Mouse (Mus musculus): ENCODE data around the gene Rasgef1a. TPM values are rescaled to one million over a fixed set of nuclear protein-coding genes. Genes with fewer than 3 reads are reported as not detected.

Rasgef1a gene
- polyA plus RNA-seq, 1 experiment from 2014 or later, result 0.22 TPM

DNA sequence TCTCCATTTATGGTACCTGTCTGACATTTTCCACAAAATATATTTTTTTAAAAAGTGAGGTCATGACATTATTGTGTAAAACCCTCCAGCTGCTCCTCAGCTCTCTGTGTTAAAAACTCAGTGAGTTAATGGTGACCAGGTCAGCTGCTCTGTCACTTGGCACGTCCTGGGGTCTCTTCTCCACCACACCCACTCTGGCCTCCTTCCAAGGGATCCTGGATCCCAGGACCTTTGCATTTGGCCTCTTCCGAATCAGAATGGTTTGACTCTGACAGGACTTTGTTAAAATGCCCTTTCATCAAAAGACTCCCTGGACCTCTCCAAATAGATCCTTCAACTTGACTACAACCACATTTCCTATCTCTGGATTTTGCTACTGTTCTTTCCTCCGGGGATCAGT, 982 bp upstream of the Rasgef1a start:
- H3K4me1 ChIP-seq, result peaks cover 8% of the 10 kb centered on the region
- H3K9me3 ChIP-seq, result no peaks in the 10 kb centered on the region
- H3K4me3 ChIP-seq, result no peak overlapping the region
- no peak for ATAC-seq (ENCODE audit: low FRiP score, low read depth)
- no peak overlapping the region for H3K9ac ChIP-seq (replicated peaks)
- peaks cover 51% of the 10 kb centered on the region for H3K27me3 ChIP-seq
- H3K27ac ChIP-seq (replicated peaks), result no peak overlapping the region
- 70% methylated on average over 3 of the region's 3 CpGs for WGBS
- H3K4me2 ChIP-seq (replicated peaks), result no peak overlapping the region
- no peaks in the 10 kb centered on the region for H3K36me3 ChIP-seq

DNA sequence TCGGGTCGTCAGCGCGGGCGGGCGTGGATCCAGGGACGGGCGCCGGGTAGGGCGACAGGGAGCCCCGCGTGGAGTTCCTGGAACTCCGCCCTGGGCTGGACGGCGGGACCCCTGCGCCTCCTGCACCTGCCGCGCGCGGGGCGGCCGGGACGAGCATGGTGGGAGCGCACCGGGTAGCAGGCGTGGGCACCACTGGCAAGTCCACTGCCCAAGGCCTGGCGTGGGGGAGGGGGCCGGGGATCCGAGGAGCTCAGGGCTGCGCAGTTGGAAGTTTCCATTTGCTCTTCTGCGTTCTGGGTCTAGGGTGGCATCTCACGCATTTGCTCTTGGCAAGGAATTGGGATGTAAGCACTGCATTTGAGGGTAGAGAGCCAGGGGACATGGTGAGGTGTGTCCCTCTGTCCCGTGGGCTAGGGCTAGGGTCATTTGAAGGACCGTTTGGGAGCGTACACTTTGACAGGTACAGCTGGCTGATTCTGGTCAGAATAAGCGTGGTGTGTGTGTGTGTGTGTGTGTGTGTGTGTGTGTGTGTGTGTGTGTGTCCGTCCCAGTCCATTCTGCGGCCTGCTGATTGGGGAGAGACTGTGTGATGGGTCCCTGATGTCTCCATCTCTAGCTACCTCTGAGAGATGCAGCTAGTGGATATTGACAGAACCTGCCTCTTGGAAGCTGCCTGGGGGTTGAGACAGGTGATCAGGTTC, 528 bp downstream of the Rasgef1a start:
- H3K36me3 ChIP-seq, result no peaks in the 10 kb centered on the region
- ATAC-seq (ENCODE audit: low FRiP score, low read depth), result peak; percentile 52
- H3K9me3 ChIP-seq, result no peaks in the 10 kb centered on the region
- peaks cover 18% of the 10 kb centered on the region for H3K4me1 ChIP-seq
- H3K4me2 ChIP-seq (replicated peaks), result peak overlapping the region; percentile 85
- H3K27ac ChIP-seq (replicated peaks), result no peak overlapping the region
- H3K4me3 ChIP-seq, result peak overlapping the region; percentile 52
- peaks cover 52% of the 10 kb centered on the region for H3K27me3 ChIP-seq
- peak overlapping the region; percentile 59 for H3K9ac ChIP-seq (replicated peaks)
- 10% methylated on average over 37 of the region's 38 CpGs for WGBS

DNA sequence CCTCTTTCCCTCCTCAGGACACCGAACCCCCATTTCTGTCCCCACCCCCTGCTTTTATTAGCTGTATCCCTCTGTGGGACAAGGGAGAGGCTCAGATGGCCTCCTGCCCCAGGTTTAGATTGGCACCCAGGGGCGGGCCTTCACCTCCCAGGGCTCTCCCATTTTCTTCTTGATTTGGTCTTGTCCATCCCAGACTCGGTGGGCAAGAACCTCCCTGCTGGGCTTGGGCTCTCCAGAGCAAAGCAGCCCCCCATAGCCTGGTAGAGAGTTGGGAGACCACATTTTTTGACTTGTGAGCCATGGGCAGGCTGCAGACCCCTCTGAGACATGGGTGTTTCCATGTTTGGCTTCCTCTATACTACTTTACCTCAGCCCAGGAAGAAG, 1.1 kb downstream of the Rasgef1a start:
- no peak overlapping the region for H3K4me3 ChIP-seq
- WGBS, result 56% methylated on average over 3 of the region's 3 CpGs
- no peaks in the 10 kb centered on the region for H3K36me3 ChIP-seq
- no peaks in the 10 kb centered on the region for H3K9me3 ChIP-seq
- no peak overlapping the region for H3K27ac ChIP-seq (replicated peaks)
- no peak overlapping the region for H3K9ac ChIP-seq (replicated peaks)
- no peak for ATAC-seq (ENCODE audit: low FRiP score, low read depth)
- H3K4me2 ChIP-seq (replicated peaks), result no peak overlapping the region
- H3K4me1 ChIP-seq, result peaks cover 18% of the 10 kb centered on the region
- H3K27me3 ChIP-seq, result peaks cover 52% of the 10 kb centered on the region

GRCm38 (mm10) chr6:118012987-118013866, 2.0 kb downstream of the Rasgef1a start:
- 76% methylated on average over 11 of the region's 11 CpGs for WGBS
- Histone ChIP-seq H3K4me3 (no peak overlapping the region), H3K9me3 (no peaks in the 10 kb centered on the region), H3K4me1 (peaks cover 18% of the 10 kb centered on the region), H3K27me3 (peaks cover 52% of the 10 kb centered on the region), H3K9ac (replicated peaks) (no peak overlapping the region), H3K27ac (replicated peaks) (no peak overlapping the region), H3K36me3 (no peaks in the 10 kb centered on the region), H3K4me2 (replicated peaks) (no peak overlapping the region)
- ATAC-seq (ENCODE audit: low FRiP score, low read depth), result no peak

GRCm38 (mm10) chr6:118014881-118015280, 3.6 kb downstream of the Rasgef1a start:
- Histone ChIP-seq H3K4me1 (peaks cover 22% of the 10 kb centered on the region), H3K36me3 (no peaks in the 10 kb centered on the region), H3K27me3 (peaks cover 55% of the 10 kb centered on the region), H3K4me3 (no peak overlapping the region), H3K27ac (replicated peaks) (no peak overlapping the region), H3K4me2 (replicated peaks) (no peak overlapping the region), H3K9ac (replicated peaks) (no peak overlapping the region), H3K9me3 (no peaks in the 10 kb centered on the region)
- WGBS, result 80% methylated on average over 4 of the region's 4 CpGs
- no peak for ATAC-seq (ENCODE audit: low FRiP score, low read depth)

DNA sequence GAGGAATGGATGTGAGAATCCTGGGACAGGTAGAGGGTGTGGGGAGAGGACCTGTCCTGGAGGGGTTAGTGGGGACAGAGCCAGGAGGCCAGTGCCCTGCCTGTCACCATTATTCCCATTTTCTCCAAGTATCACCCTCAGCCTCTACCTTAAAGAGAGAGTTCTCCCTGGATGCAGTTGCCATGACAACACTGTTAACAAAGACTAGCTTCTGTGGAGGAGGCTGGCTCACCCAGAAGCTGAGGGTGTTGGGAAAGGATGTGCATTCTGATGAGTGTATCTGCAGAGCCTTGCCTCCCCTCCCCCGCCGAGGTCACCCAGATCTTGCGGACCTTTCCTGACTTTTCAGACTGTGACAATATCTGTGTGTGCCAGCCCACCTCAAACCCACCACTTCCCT, 4.7 kb downstream of the Rasgef1a start:
- ATAC-seq (ENCODE audit: low FRiP score, low read depth), result peak; percentile 41; the same call in 1 of the 2 replicates

DNA sequence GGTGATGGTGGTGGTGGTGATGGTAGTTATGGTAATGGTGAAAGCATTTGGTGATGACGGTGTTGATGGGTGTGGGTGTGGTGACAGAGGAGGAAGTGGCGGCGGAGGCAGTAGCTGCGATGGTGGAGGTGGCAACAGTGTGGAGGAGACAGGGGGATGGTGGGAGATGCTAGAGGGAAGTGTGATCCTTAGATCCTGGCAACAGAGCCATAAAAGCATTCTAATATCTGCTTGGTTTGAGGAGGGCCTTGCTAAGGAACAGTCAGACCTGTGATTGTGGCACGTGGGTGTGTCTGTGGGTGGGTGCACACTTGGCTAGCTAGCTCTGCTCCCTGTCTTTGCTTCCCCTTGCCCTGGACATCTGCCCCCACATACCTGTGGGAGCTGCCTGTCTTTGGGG, 7.4 kb downstream of the Rasgef1a start:
- ATAC-seq (ENCODE audit: low FRiP score, low read depth), result no peak
- Histone ChIP-seq H3K27ac (replicated peaks) (no peak overlapping the region), H3K4me2 (replicated peaks) (no peak overlapping the region), H3K4me3 (no peak overlapping the region), H3K27me3 (peaks cover 17% of the 10 kb centered on the region), H3K36me3 (no peaks in the 10 kb centered on the region), H3K9me3 (no peaks in the 10 kb centered on the region), H3K4me1 (peaks cover 19% of the 10 kb centered on the region), H3K9ac (replicated peaks) (no peak overlapping the region)
- 86% methylated on average over 5 of the region's 5 CpGs for WGBS

More for the DNA sequence above, 4.7 kb downstream of the Rasgef1a start:
- no peaks in the 10 kb centered on the region for H3K9me3 ChIP-seq
- WGBS, result 36% methylated on average over 3 of the region's 3 CpGs
- peaks cover 44% of the 10 kb centered on the region for H3K27me3 ChIP-seq
- no peaks in the 10 kb centered on the region for H3K36me3 ChIP-seq
- H3K4me2 ChIP-seq (replicated peaks), result no peak overlapping the region
- H3K4me3 ChIP-seq, result no peak overlapping the region
- no peak overlapping the region for H3K27ac ChIP-seq (replicated peaks)
- H3K4me1 ChIP-seq, result peaks cover 24% of the 10 kb centered on the region
- no peak overlapping the region for H3K9ac ChIP-seq (replicated peaks)

DNA sequence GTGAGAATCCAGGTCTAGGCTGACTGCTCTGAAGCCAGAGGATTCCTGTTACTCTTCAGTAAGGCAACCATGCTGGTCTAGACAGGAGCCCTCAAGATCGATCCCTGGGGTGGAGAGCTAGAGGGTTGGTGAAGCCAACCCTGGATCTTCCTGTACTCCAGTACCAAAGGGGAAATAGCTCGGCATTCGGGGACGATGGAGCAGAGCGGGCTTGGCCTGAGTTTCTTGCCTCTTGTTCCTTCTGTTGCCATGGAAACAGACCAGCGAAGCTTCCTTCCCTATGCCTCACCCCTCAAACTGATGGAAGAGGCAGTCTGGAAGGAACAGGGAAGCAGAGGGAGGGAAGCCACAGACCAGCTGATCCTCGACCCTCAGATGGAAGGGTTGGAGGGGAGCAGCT, 8.3 kb downstream of the Rasgef1a start:
- no peak overlapping the region for H3K4me3 ChIP-seq

GRCm38 (mm10) chr6:118022898-118023635, 11.8 kb downstream of the Rasgef1a start:
- Histone ChIP-seq H3K4me1 (peaks cover 8% of the 10 kb centered on the region), H3K4me2 (replicated peaks) (no peak overlapping the region), H3K27me3 (peaks cover 3% of the 10 kb centered on the region; the same call in 1 of the 2 replicates), H3K9ac (replicated peaks) (no peak overlapping the region), H3K4me3 (no peak overlapping the region), H3K9me3 (no peaks in the 10 kb centered on the region), H3K27ac (replicated peaks) (no peak overlapping the region), H3K36me3 (no peaks in the 10 kb centered on the region)
- no peak for ATAC-seq (ENCODE audit: low FRiP score, low read depth)
- WGBS, result 78% methylated on average over 15 of the region's 15 CpGs

More for the DNA sequence above, 8.3 kb downstream of the Rasgef1a start:
- 25% methylated on average over 7 of the region's 7 CpGs for WGBS
- H3K4me2 ChIP-seq (replicated peaks), result no peak overlapping the region
- H3K4me1 ChIP-seq, result peaks cover 19% of the 10 kb centered on the region
- H3K9ac ChIP-seq (replicated peaks), result no peak overlapping the region
- H3K9me3 ChIP-seq, result no peaks in the 10 kb centered on the region
- peak; percentile 73 for ATAC-seq (ENCODE audit: low FRiP score, low read depth)
- no peaks in the 10 kb centered on the region for H3K36me3 ChIP-seq
- H3K27me3 ChIP-seq, result peaks cover 11% of the 10 kb centered on the region
- H3K27ac ChIP-seq (replicated peaks), result no peak overlapping the region

GRCm38 (mm10) chr6:118027036-118027435, 15.8 kb downstream of the Rasgef1a start:
- 87% methylated on average over 3 of the region's 3 CpGs for WGBS

GRCm38 (mm10) chr6:118031467-118031866, 20.2 kb downstream of the Rasgef1a start:
- no peaks in the 10 kb centered on the region for H3K4me1 ChIP-seq
- no peak overlapping the region for H3K4me2 ChIP-seq (replicated peaks)
- 80% methylated on average over 1 of the region's 1 CpGs for WGBS
- no peaks in the 10 kb centered on the region for H3K9me3 ChIP-seq
- H3K4me3 ChIP-seq, result no peak overlapping the region
- no peaks in the 10 kb centered on the region for H3K36me3 ChIP-seq
- no peak overlapping the region for H3K9ac ChIP-seq (replicated peaks)
- H3K27ac ChIP-seq (replicated peaks), result no peak overlapping the region
- ATAC-seq (ENCODE audit: low FRiP score, low read depth), result no peak
- H3K27me3 ChIP-seq, result no peaks in the 10 kb centered on the region

More at GRCm38 (mm10) chr6:118027036-118027435, 15.8 kb downstream of the Rasgef1a start:
- Histone ChIP-seq H3K27me3 (no peaks in the 10 kb centered on the region), H3K4me1 (no peaks in the 10 kb centered on the region), H3K9ac (replicated peaks) (no peak overlapping the region), H3K4me3 (no peak overlapping the region), H3K36me3 (no peaks in the 10 kb centered on the region), H3K4me2 (replicated peaks) (no peak overlapping the region), H3K9me3 (no peaks in the 10 kb centered on the region), H3K27ac (replicated peaks) (no peak overlapping the region)
- no peak for ATAC-seq (ENCODE audit: low FRiP score, low read depth)

DNA sequence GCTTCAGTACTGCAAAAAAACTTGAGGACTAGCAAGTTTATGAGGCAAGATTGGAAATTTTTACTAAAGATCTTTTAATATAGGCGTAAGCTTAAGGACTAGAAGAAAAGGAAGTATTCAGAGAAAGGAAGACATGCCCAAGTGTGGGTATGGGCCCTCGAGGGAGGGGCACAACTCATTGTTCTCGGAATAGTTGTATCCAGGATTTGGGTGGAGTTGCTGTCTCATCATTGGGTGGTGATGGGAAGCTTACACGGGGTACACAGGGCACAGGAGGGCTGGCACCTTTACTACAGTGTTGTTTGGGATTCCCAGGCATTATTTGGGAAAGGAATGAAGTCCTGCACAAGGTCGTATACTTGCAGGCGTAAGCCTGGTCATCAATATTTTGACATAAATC, 24.4 kb downstream of the Rasgef1a start:
- no peak overlapping the region for H3K27ac ChIP-seq (replicated peaks)
- no peaks in the 10 kb centered on the region for H3K4me1 ChIP-seq
- H3K4me2 ChIP-seq (replicated peaks), result no peak overlapping the region
- no peaks in the 10 kb centered on the region for H3K36me3 ChIP-seq
- H3K27me3 ChIP-seq, result no peaks in the 10 kb centered on the region
- H3K9ac ChIP-seq (replicated peaks), result no peak overlapping the region
- H3K4me3 ChIP-seq, result no peak overlapping the region
- H3K9me3 ChIP-seq, result no peaks in the 10 kb centered on the region
- 73% methylated on average over 6 of the region's 6 CpGs for WGBS
- no peak for ATAC-seq (ENCODE audit: low FRiP score, low read depth)

Data from midbrain, embryonic 12.5 days (tissue).